Mouse (Mus musculus) MEL (cell line): Measurements from ENCODE around the gene Elovl7. TPM values are rescaled to one million over a fixed set of nuclear protein-coding genes. Genes with fewer than 3 reads are reported as not detected.

Source experiments
- DNase-seq: peaks from one replicate; pipeline ENCODE4 v3.0.0; 2011; ENCODE audit warnings: low read depth, low spot score
- H3K27ac ChIP-seq: 2 replicates; pipeline ENCODE4 v1.5.1; 2012; ENCODE audit warnings: low read depth, mild to moderate bottlenecking, control low read depth, low read length, moderate library complexity; ENCODE audit not compliant: control insufficient read depth
- H3K27me3 ChIP-seq, 2 experiments: fragments of 150-350 bp in 1 of 2; sonication (generic) in 1 of 2; 2 replicates each; pipeline ENCODE4 v1.6.1; 2012; ENCODE audit warnings: low read length in 2 of 2, mild to moderate bottlenecking in 2 of 2, improper control_type of control experiment in 1 of 2, moderate library complexity in 1 of 2; ENCODE audit not compliant: insufficient read depth in 2 of 2, control insufficient read depth in 1 of 2
- H3K36me3 ChIP-seq, 2 experiments: 2 replicates each; pipeline ENCODE4 v1.6.1; 2012 to 2014; ENCODE audit warnings: low read length in 2 of 2, improper control_type of control experiment in 1 of 2, inconsistent platforms in 1 of 2, mild to moderate bottlenecking in 1 of 2; ENCODE audit not compliant: insufficient read depth in 2 of 2, control insufficient read depth in 1 of 2
- H3K4me1 ChIP-seq, 2 experiments: fragments of 150-350 bp in 1 of 2; sonication (generic) in 1 of 2; 2 replicates each; pipeline ENCODE4 v1.6.1; 2012; ENCODE audit warnings: low read length in 2 of 2, improper control_type of control experiment in 1 of 2, mild to moderate bottlenecking in 1 of 2; ENCODE audit not compliant: insufficient read depth in 2 of 2, control insufficient read depth in 1 of 2
- H3K4me3 ChIP-seq, 2 experiments: fragments of 150-350 bp in 1 of 2; sonication (generic) in 1 of 2; 2 replicates each; pipeline ENCODE4 v1.5.1; 2012; ENCODE audit warnings: low read depth in 2 of 2, low read length in 2 of 2, mild to moderate bottlenecking in 2 of 2, moderate library complexity in 2 of 2, control low read depth in 1 of 2, improper control_type of control experiment in 1 of 2; ENCODE audit not compliant: control insufficient read depth in 1 of 2, insufficient read depth in 1 of 2
- H3K79me2 ChIP-seq: 2 replicates; pipeline ENCODE4 v1.6.1; 2012; ENCODE audit warnings: mild to moderate bottlenecking, low read length, moderate library complexity; ENCODE audit not compliant: control insufficient read depth, poor library complexity, insufficient read depth
- H3K9ac ChIP-seq: 2 replicates; pipeline ENCODE4 v1.6.1; 2012; ENCODE audit warnings: low read depth, mild to moderate bottlenecking, control low read depth, low read length, moderate library complexity; ENCODE audit not compliant: control insufficient read depth, poor library complexity, severe bottlenecking
- H3K9me3 ChIP-seq: fragments of 150-350 bp; sonication (generic); replicated peaks from 2 replicates; pipeline ENCODE4 v1.6.1; 2012; ENCODE audit warnings: mild to moderate bottlenecking, low read length, improper control_type of control experiment, moderate library complexity; ENCODE audit not compliant: insufficient read depth
- BHLHE40 ChIP-seq: IDR thresholded peaks from 2 replicates; pipeline ENCODE4 v1.6.1; 2012; ENCODE audit warnings: low read depth, mild to moderate bottlenecking, inconsistent platforms, low read length, improper control_type of control experiment, borderline replicate concordance
- CHD1 ChIP-seq: IDR thresholded peaks from 2 replicates; pipeline ENCODE4 v1.6.1; 2012; ENCODE audit warnings: low read depth, mild to moderate bottlenecking, inconsistent platforms, low read length, improper control_type of control experiment
- E2F4 ChIP-seq: IDR thresholded peaks from 2 replicates; pipeline ENCODE4 v1.6.1; 2011; ENCODE audit warnings: low read depth, low read length, improper control_type of control experiment, borderline replicate concordance
- ELF1 ChIP-seq: IDR thresholded peaks from 2 replicates; pipeline ENCODE4 v1.6.1; 2014; ENCODE audit warnings: low read depth, mild to moderate bottlenecking, inconsistent platforms, low read length, improper control_type of control experiment, moderate library complexity
- GABPA ChIP-seq: IDR thresholded peaks from 2 replicates; pipeline ENCODE4 v1.6.1; 2012; ENCODE audit warnings: low read depth, mild to moderate bottlenecking, inconsistent platforms, low read length, improper control_type of control experiment, moderate library complexity
- JUND ChIP-seq: IDR thresholded peaks from 2 replicates; pipeline ENCODE4 v1.6.1; 2011; ENCODE audit warnings: low read depth, mild to moderate bottlenecking, improper control_type of control experiment, low read length
- MAFK ChIP-seq: IDR thresholded peaks from 2 replicates; pipeline ENCODE4 v1.6.1; 2011; ENCODE audit warnings: low read depth, mild to moderate bottlenecking, low read length, improper control_type of control experiment, borderline replicate concordance
- MAZ ChIP-seq: IDR thresholded peaks from 2 replicates; pipeline ENCODE4 v1.6.1; 2012; ENCODE audit warnings: low read depth, mild to moderate bottlenecking, inconsistent platforms, low read length, improper control_type of control experiment
- NRF1 ChIP-seq: IDR thresholded peaks from 2 replicates; pipeline ENCODE4 v1.6.1; 2014; ENCODE audit warnings: low read depth, mild to moderate bottlenecking, inconsistent platforms, low read length, improper control_type of control experiment, moderate library complexity; ENCODE audit not compliant: poor library complexity, insufficient read depth, severe bottlenecking
- POLR2A ChIP-seq, 2 experiments: IDR thresholded peaks; 2 replicates each; pipeline ENCODE4 v1.6.1; 2011 to 2012; ENCODE audit warnings: low read length in 2 of 2, mild to moderate bottlenecking in 2 of 2, control low read depth in 1 of 2, improper control_type of control experiment in 1 of 2, low read depth in 1 of 2, moderate library complexity in 1 of 2; ENCODE audit not compliant: control insufficient read depth in 1 of 2, insufficient read depth in 1 of 2, poor library complexity in 1 of 2
- POLR2AphosphoS2 ChIP-seq: IDR thresholded peaks from 2 replicates; pipeline ENCODE4 v1.6.1; 2011; ENCODE audit warnings: low read length, improper control_type of control experiment
- POLR2AphosphoS5 ChIP-seq: IDR thresholded peaks from 2 replicates; pipeline ENCODE4 v1.6.1; 2012; ENCODE audit warnings: low read depth, borderline replicate concordance, mild to moderate bottlenecking, inconsistent platforms, low read length, moderate library complexity, mixed read lengths
- RCOR1 ChIP-seq: IDR thresholded peaks from 2 replicates; pipeline ENCODE4 v1.6.1; 2012; ENCODE audit warnings: low read depth, mild to moderate bottlenecking, inconsistent platforms, low read length, improper control_type of control experiment
- SIN3A ChIP-seq: IDR thresholded peaks from 2 replicates; pipeline ENCODE4 v1.6.1; 2012; ENCODE audit warnings: low read length, improper control_type of control experiment, inconsistent platforms
- TBP ChIP-seq: IDR thresholded peaks from 2 replicates; pipeline ENCODE4 v1.8.0; 2011; ENCODE audit warnings: low read depth, low read length, improper control_type of control experiment
- TCF12 ChIP-seq: IDR thresholded peaks from 2 replicates; pipeline ENCODE4 v1.6.1; 2014; ENCODE audit warnings: low read depth, mild to moderate bottlenecking, inconsistent platforms, low read length, improper control_type of control experiment, moderate library complexity
- USF1 ChIP-seq: IDR thresholded peaks from 2 replicates; pipeline ENCODE4 v1.6.1; 2014; ENCODE audit warnings: low read depth, mild to moderate bottlenecking, inconsistent platforms, low read length, improper control_type of control experiment, moderate library complexity
- USF2 ChIP-seq, 2 experiments: IDR thresholded peaks; 2 replicates each; pipeline ENCODE4 v1.6.1; 2011 to 2012; ENCODE audit warnings: improper control_type of control experiment in 2 of 2, low read length in 2 of 2, borderline replicate concordance in 1 of 2, inconsistent platforms in 1 of 2, low read depth in 1 of 2, mild to moderate bottlenecking in 1 of 2; ENCODE audit not compliant: insufficient read depth in 1 of 2
- ZKSCAN1 ChIP-seq: IDR thresholded peaks from 2 replicates; pipeline ENCODE4 v1.6.1; 2012; ENCODE audit warnings: low read depth, mild to moderate bottlenecking, inconsistent platforms, low read length, improper control_type of control experiment, moderate library complexity
- ZMIZ1 ChIP-seq: IDR thresholded peaks from 2 replicates; pipeline ENCODE4 v1.6.1; 2012; ENCODE audit warnings: low read depth, mild to moderate bottlenecking, inconsistent platforms, low read length, improper control_type of control experiment, moderate library complexity
- polyA plus RNA-seq, 2 experiments: library from polyadenylated mRNA; stranded (reverse) in 1 of 2; unstranded in 1 of 2; fragments of >175 nt in 1 of 2; fragments of >200 nt in 1 of 2; gene quantifications; 2 replicates each; pipeline versions ENCODE4 v1.2.1 to v1.2.4; 2012; ENCODE audit warnings: low replicate concordance in 2 of 2, low read depth in 1 of 2; ENCODE audit not compliant: insufficient read length in 2 of 2, insufficient read depth in 1 of 2, missing spikeins in 1 of 2
- total RNA-seq: library from RNA; depleted of rRNA; stranded (reverse); fragments of 300-350 nt; gene quantifications from 2 replicates; pipeline ENCODE4 v1.2.3, GENCODE M21; 2012

The Elovl7 gene
- total and polyA plus RNA-seq, 3 experiments, result not detected

GRCm38 (mm10) chr13:108214485-108215107, 392 bp downstream of the Elovl7 start:
- Histone ChIP-seq H3K27ac (no peak overlapping the region), H3K27me3 (peaks cover 5 to 10% of the 10 kb centered on the region in 2 experiments), H3K4me3 (peak overlapping the region; percentile 26 to 47; a peak in 3 of 4 replicates), H3K9ac (peak overlapping the region; percentile 36; the same call in 1 of the 2 replicates), H3K36me3 (peaks cover 0 to 8% of the 10 kb centered on the region in 2 experiments; a peak in 2 of 4 replicates), H3K9me3 (no peaks in the 10 kb centered on the region), H3K79me2 (no peaks in the 10 kb centered on the region), H3K4me1 (peaks cover 4 to 8% of the 10 kb centered on the region in 2 experiments; a peak in 3 of 4 replicates)
- DNase-seq, result no peak
- TF ChIP-seq E2F4 (no peak), POLR2AphosphoS2 (no peak), USF1 (no peak), POLR2A (IDR thresholded peaks at IDR 0.05; ENCODE audit: control insufficient read depth in 1 of 2, insufficient read depth in 1 of 2, low read depth in 1 of 2, low read length in 2 of 2, poor library complexity in 1 of 2) (no peak), ZMIZ1 (no peak), MAZ (no peak), ELF1 (no peak), RCOR1 (no peak), BHLHE40 (no peak), JUND (no peak), ZKSCAN1 (no peak), USF2 (IDR thresholded peaks at IDR 0.05; ENCODE audit: borderline replicate concordance in 1 of 2, insufficient read depth in 1 of 2, low read depth in 1 of 2, low read length in 2 of 2) (no peak), CHD1 (no peak), POLR2AphosphoS5 (no peak), MAFK (no peak), SIN3A (no peak), GABPA (no peak), TBP (no peak), TCF12 (no peak), NRF1 (no peak)
- TF ChIP-seq, all 39 proteins: peak for 0
